Mouse (Mus musculus) cerebellum, postnatal 4 days (tissue): Measurements from ENCODE around the gene Hhipl1.

Source experiments
- DNase-seq, 2 experiments: peaks; one replicate each; pipeline ENCODE4 v3.0.0; 2022; ENCODE audit warnings: low spot score in 2 of 2, mixed read lengths in 1 of 2

Hhipl1 gene

DNA sequence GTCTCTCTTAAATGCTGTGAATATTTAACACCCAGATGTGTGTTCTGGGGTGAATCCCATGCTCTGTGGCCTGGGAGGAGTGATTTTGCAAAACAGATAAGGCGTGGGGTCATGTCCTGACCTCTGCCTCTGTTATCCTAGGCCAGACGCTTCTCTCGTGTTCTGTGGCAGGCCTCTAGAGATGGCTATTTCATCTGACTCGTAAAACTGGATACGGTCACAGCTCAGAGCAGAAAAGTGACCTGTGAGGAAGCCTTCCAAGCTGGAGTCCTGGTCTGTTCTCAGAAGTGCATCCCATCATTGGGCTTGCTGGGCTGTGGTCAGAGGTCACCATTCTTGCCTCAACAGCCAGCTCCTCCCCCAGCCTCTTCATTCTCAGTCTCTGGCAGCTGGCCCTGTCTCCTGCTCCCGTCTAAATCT is 6.4 kb downstream of the Hhipl1 start:
- no peak for DNase-seq

DNA sequence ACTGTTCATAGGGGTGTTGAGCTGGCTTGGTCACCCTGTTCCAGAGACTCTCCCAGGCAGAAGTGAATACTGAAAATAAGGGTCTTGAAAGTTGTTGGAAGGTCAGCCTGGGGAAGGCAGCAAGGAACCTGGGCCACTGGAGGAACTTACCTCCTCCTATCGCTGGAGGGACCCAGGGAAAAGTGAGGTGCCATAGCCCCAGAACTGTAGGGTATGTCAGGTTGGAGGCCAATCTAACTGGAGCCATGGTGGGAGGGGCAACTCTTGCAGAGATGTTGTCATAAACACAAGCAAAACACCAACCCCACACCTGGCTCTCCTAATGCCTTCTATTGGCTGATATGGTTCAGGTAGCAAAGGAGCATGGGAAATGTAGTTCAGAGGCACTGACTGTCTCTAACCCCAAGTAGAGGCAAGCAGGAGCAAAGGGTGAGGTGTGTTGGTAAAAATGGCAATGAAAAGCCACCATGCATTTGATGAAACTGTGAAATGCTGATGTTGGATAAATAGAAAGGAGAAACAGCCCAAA is 7.2 kb downstream of the Hhipl1 start:
- DNase-seq: no peak

DNA sequence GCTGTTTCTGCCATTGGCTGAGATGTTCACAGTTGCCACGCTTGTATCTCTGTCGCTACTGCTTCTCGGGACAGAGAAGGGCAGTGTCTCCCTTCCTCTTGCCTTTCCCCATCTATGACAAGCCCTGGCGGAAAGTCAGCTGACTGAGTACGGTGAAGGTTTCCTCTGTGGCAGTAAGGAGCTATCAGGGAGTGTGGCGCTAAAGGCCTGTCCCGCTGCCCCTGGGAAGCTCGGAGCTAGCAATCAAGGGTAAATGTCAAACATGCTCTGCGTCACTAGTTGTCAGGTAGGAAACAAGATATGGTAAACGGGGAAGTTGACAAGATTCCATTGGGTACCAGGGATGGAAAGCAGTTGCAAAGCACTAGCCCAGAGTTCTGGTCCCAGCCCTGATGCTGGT is 9.7 kb downstream of the Hhipl1 start:
- no peak for DNase-seq

DNA sequence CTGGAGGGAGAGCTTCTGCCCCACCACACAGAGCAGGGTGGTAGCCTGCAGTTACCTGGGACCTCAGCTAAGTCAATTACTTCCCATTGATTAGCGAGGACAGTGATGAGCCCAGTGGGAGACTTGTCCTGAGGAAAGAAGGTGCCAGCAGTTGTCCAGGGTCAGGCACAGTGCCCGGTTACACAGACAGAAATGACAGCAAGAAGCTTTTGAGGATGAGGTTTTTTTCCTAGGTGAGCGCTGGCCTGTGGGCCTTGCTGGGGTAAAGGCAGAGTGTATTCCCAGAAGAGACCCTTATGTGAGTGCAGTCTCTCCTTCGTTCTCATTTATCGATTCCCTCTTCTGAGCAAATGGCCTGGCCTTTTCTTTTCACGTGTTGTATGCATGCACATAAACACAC is 10.6 kb downstream of the Hhipl1 start:
- DNase-seq: no peak

DNA sequence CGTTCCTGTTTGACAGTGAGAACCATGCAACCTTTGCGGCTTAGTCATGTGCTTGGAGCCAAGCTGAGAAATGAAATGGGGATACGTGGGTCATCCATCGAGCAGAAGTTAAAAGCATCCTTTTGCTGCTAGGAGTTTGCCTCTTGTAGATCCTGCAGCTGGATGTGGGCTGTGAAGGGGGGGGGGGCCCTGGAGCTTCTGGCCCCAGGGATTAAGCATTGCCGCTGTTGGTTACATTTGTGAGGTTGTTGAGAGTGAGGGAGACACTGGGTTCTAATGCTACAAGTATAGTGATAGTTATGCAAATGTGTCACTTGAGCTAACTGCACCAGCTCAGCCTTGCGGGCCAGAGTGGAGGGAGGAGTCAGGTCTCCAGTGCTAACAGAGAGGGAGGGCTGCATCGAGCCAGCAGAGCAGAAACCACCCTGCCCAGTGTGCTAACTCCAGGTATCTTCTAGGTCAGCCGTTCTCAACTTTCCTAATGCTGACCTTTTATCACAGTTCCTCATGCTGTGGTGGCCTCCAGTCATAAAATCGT is 11.2 kb downstream of the Hhipl1 start:
- no peak for DNase-seq

DNA sequence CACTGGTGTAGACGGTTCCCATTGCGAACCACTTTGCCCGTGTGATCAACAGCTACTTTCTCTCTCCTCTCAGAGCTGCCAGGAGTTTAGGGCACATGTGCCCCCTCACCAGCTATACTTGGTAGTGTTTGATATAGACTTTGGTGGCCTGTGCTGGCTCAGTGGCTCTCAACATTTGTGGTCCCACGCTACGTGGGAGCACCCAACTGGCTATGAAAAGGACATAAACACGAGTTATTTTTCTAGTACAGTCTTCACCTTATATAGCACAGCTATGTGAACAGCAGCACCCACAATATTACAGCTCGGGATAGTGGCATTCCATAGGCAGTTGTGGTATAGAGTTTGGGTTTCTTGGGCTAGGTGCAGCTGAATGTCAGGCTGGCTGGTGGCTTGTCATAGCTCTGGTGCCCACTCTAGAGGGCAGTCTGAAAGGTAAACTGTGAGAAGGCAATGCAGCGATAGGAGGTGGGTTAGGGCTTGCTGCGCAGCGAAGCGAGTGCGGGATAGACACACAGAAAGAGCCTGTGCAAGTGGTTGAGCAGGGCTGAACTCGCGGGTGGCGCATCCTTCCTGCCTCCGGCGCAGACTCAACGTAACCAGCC is 11.9 kb downstream of the Hhipl1 start:
- DNase-seq: no peak

DNA sequence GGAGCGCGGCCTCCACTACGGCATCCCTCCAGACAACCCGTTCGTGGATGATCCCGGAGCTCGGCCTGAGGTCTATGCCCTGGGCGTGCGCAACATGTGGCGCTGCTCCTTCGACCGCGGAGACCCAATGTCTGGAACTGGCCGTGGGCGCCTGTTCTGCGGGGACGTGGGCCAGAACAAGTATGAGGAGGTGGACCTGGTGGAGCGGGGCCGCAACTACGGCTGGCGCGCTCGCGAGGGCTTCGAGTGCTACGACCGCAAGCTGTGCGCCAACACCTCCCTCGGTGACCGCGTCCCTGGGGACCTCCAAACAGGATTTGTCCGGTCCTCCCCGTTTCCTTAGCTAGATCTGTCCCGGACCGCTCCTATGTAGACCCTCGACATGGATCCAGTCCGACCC is 12.4 kb downstream of the Hhipl1 start:
- no peak for DNase-seq

DNA sequence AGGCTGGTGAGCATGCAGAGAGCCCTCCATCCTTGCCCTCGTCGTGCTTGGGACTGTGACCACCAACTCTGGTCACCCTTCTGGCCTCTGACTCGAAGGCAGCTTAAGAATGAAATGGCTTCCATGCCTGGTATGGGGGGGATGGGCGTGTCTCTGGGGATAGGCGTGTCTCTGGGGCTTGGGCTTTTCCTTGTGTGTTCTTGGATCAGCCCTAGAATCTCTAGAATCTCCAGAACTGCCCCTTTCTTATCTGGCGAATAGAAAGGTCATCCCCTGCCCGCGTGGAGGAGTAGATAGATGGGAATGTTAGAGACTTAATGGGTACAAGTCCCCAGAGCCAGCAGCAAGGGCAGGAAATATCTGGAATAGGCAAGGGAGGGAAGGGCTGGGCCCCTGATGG is 14.0 kb downstream of the Hhipl1 start:
- DNase-seq: no peak

DNA sequence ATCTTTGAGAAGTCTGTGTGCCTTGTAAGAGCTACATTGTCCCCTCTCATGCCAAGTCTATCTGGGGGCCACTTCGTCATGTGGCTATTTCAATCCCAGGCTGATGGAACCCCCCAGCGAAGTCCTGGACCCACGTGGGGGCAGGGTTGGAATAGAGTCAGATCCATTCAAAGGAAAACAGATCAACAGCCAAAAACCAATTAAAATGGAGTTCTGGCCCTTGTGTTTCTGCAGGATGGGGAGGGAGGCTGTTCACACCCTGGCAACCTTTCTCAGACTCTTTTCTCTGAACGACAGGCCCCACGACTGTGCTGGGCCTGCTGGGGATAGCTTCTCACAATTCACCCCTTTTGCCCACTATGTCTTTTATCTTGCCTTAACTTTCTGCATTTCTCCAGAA is 20.3 kb downstream of the Hhipl1 start:
- DNase-seq: no peak

DNA sequence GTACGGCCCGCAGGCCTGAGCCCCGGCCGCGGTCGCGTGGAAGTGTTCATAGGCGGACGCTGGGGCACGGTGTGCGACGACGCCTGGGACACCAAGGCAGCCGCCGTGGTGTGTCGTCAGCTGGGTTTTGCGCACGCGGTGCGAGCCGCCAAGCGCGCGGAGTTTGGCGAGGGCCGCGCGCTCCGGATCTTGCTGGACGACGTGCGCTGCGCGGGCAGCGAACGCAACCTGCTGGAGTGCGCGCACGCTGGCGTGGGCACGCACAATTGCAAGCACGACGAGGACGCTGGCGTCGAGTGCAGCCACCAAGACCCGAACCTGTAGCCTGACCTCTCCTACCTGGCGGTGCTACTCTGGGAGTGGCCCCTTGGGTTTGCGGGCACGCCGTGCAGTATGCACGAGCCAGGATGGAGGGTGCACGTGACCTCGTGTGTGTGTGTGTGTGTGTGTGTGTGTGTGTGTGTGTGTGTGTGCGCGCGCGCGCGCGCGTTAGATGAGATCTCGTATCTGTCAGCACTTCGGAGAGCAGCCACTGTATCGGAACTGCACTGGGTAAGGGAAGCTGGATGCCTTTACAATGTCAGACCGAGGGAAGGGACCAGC is 21.9 kb downstream of the Hhipl1 start:
- peak in 1 of 2 experiments; percentile 68 for DNase-seq

DNA sequence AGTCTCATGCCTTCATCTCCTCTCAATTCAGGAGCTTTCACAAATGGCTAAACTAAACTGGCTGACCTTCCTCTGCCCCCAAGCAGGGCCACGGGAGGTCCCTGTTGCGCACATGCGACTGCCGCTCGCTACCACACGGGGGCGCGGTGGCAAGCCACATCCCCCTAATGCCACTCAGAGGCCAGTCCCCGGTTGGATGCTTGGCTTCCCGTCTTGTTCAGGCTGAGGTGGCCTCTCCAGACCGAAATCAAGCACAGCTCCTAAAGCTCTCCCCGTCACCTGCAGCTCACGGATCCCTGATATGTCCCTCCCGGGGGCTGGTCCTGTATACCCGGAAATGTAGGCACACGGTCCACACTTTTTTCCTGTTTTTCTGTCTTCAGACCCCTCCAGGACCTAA is 27.0 kb downstream of the Hhipl1 start:
- DNase-seq: peak; percentile 86 to 88

DNA sequence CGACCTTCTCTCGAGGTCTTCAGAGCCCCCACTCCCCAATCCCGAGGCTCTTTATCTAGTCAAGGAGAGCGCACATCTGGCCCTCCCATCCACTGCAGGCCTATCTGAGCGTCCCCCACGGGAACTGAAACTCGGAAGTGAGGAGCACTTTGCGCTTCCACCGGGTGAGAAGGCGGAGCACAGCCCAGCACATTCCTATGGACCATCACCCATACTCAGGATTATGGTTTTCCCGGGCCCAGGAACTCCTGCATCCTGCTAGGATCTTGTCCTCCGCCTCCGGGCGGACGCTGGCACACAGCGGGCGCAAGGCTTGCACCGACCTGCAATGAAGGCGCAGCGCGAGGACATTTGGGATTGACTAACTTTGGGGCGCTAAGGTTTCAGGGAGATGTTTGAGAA is 27.4 kb downstream of the Hhipl1 start:
- DNase-seq: no peak

DNA sequence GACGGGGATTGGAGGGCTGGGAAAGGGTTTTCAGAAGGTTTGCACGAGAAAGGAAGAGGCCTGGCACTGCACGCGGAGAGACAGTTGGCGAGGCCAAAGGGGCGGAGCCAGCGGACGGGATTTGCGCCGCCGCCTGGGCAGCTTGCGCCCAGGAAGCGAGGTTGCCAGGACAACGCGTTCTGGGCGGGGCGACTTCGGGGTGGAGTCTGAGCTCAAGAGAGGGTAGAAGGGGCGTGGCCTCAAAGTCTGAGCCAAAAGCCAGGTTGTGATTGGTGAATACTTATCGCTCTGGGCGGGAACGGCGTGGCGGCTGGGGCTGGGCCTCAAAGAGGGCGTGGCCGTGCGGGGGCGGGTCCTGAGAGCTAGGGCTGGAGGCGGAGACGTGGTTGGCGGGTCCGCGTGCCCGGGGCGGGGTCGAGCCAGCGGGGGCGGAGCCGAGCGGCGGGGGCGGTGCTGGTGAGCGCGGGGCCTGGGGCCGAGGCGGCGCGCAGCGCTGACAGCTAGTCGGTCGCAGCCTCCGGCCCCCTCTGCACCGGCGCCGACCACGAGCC is 27.9 kb downstream of the Hhipl1 start, which contains the start of gene Cyp46a1:
Gene Cyp46a1, plus strand, starts transcription at position 487 of the 551 bp plus-strand sequence.
- peak; percentile 99 for DNase-seq

DNA sequence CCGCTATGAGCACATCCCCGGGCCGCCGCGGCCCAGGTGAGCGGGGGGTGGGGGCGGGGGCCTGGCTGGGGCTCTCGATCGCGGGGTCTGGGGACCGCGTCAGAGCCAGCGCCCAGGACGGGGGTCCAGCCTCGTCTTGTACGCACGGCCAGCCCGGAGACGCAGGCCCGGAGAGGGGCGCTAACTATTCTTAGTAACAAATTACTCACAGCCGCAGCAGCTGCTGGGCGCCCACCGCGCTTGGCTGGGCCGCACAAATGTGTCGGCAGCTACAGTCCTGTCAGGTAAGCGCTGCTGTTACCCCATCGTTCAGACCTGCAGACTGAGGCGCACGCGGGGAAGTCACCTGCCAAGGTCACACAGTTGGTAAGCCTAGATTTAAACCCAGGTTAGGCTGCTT is 28.5 kb downstream of the Hhipl1 start:
- DNase-seq: peak in 1 of 2 experiments; percentile 41

DNA sequence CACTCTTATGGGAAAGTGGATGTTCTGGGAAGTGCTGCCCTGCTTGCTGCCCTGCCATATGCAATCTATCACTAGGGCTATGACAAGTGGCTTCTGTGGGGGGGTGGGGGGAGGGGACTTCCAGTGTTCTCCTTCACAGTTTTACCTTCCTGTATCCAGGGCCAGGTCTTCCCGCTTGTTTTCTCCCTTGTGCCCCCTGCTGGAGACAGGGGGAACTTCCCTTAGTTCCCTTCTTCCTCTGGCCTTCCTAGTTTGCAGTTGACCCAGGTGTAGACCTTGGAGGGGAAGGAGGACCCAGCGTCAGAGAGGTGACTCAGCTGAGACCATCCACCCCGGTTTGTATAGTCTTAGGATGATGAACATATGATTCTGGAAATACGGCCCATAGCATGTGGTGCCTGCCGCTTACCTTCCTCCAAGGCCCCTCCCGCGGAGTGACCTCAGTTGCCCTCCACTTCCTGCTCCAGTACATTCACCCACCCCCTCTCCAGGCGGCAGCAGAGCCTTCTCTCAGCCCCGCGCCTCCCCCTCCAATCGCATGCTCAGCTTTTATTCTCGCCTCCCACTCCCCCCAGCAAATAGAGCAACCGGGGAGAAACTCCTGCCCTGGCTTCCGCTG is 32.6 kb downstream of the Hhipl1 start:
- peak in 1 of 2 experiments; percentile 38 for DNase-seq

DNA sequence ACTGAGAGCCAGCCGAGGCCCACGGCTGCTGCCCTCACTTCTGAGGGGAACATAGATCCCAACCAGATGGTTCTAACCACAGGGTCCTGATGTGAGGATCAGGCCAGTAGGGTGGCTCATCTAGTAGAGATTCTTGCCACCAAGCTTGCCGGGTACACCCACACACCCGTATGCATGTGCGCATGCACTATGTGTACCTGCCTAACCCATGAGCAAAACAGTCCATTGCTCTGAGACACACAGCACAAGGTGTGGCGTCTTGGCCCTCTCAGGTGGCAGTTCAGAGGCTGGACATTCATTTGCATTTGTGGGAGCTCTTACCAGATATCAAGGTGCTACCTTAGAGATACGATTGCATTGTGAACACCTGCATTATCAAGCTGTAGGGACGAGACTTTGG is 42.1 kb downstream of the Hhipl1 start:
- no peak for DNase-seq

DNA sequence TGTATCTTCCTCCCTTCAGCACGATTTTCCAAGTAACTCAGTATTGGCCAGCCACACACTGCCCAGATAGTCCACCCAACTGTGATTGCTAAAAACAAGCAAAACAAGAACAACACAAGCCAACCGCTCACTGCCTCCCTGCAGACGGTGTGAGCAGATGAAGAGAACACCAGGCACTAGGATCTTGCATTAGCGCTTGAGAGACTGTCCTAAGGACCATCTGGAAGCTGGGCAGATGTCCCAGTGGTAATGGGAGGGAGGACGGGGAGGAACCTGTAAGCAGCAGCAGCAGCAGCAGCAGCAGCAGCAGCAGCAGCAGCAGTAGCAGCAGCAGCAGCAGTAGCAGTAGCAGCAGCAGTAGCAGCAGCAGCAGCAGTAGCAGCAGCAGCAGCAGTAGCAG is 43.0 kb downstream of the Hhipl1 start:
- DNase-seq: no peak

DNA sequence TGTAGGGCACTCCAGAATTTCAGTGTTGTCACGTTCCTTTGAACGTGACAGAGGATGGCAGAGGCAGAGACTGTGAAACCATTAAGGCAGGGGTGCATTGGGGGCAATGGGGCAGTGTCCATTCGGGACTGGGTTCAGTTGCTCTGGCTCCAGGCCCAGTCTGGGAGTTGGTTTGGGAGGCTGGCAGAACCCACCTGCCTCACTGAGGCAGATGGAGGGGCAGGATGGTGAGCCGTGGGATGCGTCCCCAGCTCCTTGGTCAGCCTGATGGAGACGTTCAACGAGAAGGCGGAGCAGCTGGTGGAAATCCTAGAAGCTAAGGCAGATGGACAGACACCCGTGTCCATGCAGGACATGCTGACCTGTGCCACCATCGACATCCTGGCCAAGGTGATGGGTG is 44.9 kb downstream of the Hhipl1 start:
- DNase-seq: no peak

DNA sequence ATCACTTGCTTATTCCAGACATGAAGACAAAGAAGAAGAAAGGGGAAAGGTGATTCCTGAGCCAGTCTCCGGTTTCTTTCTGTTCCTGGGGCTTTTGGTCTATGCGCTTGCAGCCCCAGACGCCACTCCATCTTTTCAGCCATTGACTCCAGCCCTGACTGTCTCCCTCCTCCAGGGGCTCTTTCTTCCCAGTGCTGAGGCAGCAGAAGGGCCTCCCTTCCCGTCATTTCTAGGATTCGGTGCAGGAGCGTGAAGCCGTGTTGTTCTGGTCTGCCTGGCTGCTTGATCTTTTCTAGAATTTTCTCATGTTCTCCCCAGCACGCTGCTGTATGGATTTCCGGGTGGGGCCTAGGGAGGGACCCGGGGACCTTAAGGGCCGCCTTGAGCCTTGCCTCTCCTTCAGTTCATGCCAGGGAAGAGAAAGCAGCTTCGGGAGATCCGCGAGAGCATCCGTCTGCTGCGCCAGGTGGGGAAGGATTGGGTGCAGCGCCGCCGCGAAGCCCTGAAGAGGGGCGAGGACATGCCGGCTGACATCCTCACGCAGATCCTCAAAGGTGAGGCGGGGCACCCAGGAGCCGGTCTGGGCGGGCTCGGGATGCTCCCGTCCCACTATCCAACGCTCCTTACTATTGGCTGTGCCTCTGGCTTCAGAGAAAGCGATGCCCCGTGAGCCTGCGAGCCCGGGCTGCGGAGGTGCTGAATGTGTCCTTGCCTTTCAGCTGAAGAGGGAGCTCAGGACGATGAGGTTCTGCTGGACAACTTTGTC is 46.5 kb downstream of the Hhipl1 start:
- no peak for DNase-seq

DNA sequence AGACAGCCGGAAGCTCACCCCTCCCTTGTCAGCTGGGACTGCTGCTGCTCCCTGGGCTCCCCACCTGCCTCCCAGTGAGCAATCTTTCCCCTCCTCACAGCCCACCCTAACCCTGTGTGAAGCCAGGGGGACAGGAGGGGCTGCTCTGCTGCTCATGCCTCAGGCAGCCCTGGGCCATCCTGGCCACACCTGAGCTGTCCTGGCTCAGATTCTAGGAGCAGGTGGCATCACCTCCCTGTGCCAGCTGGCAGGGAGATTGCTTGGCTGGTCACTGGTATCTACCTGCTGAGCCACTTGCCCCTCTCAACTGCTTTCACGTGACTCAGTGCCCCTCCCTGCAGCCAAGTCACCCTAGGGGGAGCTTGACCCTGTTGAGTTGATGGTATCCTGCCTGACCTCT is 48.2 kb downstream of the Hhipl1 start:
- peak in 1 of 2 experiments; percentile 51 for DNase-seq

DNA sequence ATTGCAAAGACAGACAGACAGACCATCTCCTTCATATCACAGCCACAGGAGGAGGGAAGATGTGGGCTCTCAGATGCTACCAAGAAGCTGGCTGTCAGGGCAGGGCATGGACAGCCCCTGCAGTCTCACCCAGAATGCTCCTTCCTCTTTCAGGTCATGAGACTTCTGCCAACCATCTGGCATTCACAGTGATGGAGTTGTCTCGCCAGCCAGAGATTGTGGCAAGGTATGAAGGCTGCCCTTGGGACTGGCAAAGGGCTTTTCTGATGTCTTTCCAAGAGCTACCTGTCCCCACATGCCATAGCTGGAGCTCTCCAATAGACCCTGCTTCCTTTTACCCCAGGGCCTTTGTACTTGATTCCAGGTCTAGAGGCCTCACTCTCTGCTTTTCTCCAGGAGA is 49.2 kb downstream of the Hhipl1 start:
- no peak for DNase-seq

DNA sequence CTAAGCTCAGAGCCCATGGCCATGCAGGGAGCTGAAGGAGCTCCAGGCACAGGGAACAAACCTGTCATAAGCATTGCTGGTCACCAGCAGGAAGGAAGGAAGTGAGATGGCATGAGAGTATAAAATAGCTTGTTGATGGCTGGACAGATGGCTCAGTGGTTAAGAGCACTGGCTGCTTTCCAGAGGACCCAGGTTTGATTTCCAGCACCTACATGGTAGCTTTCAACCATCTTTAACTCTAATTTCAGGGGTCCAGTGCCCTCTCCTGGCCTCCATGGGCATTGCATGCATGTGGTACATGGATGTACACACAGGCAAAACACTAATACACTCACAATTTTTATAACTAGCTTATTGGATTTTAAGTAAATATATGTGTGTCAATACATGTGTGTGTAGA is 49.9 kb downstream of the Hhipl1 start:
- DNase-seq: no peak
